Mouse (Mus musculus) myocyte (in vitro differentiated cells): ENCODE results near the gene Pin1rt1. TPM values are rescaled to one million over a fixed set of nuclear protein-coding genes. Genes with fewer than 3 reads are reported as not detected.

Experiments used
- H3K27me3 ChIP-seq: one replicate; pipeline ENCODE4 v1.6.1; 2011; ENCODE audit not compliant: control insufficient read depth, insufficient read depth, insufficient read length
- H3K36me3 ChIP-seq: one replicate; pipeline ENCODE4 v1.6.1; 2011; ENCODE audit not compliant: control insufficient read depth, insufficient read depth
- H3K4me2 ChIP-seq: one replicate; pipeline ENCODE4 v1.6.1; 2011; ENCODE audit warnings: low read depth, control low read depth
- H3K4me3 ChIP-seq: one replicate; pipeline ENCODE4 v1.5.1; 2011; ENCODE audit warnings: mild to moderate bottlenecking, control low read depth, moderate library complexity
- H3K79me2 ChIP-seq: one replicate; pipeline ENCODE4 v1.6.1; 2011; ENCODE audit not compliant: control insufficient read depth, insufficient read depth
- H3ac ChIP-seq: one replicate; pipeline ENCODE4 v1.6.1; 2011; ENCODE audit not compliant: control insufficient read depth, insufficient read length
- CEBPB ChIP-seq: IDR thresholded peaks from 2 replicates; pipeline ENCODE4 v1.6.1; 2011; ENCODE audit warnings: mild to moderate bottlenecking, moderate library complexity; ENCODE audit not compliant: poor library complexity, insufficient read depth, severe bottlenecking
- E2F4 ChIP-seq: IDR thresholded peaks from one replicate; pipeline ENCODE4 v1.6.1; 2011; ENCODE audit warnings: mild to moderate bottlenecking, control low read depth, moderate library complexity; ENCODE audit not compliant: insufficient read depth
- MAX ChIP-seq: IDR thresholded peaks from one replicate; pipeline ENCODE4 v1.6.1; 2011; ENCODE audit warnings: low read depth, mild to moderate bottlenecking, control low read depth
- MYOD1 ChIP-seq, 3 experiments: IDR thresholded peaks; one replicate each; pipeline ENCODE4 v1.6.1; 2011; ENCODE audit warnings: control low read depth in 2 of 3, low read depth in 2 of 3, mild to moderate bottlenecking in 2 of 3, moderate library complexity in 1 of 3; ENCODE audit not compliant: insufficient read length in 2 of 3, control insufficient read depth in 1 of 3
- MYOG ChIP-seq, 3 experiments: IDR thresholded peaks; one replicate each; pipeline ENCODE4 v1.6.1; 2011; ENCODE audit warnings: control low read depth in 2 of 3, low read depth in 2 of 3, mild to moderate bottlenecking in 2 of 3; ENCODE audit not compliant: insufficient read length in 2 of 3, control insufficient read depth in 1 of 3, insufficient read depth in 1 of 3
- POLR2A ChIP-seq: IDR thresholded peaks from one replicate; pipeline ENCODE4 v1.6.1; 2011; ENCODE audit warnings: low read depth, mild to moderate bottlenecking, control low read depth, moderate library complexity; ENCODE audit not compliant: insufficient read length
- POLR2AphosphoS2 ChIP-seq: IDR thresholded peaks from one replicate; pipeline ENCODE4 v1.6.1; 2011; ENCODE audit warnings: low read depth, control low read depth; ENCODE audit not compliant: insufficient read length
- REST ChIP-seq: IDR thresholded peaks from one replicate; pipeline ENCODE4 v1.6.1; 2011; ENCODE audit warnings: mild to moderate bottlenecking, control low read depth, moderate library complexity; ENCODE audit not compliant: insufficient read depth, insufficient read length
- SRF ChIP-seq: IDR thresholded peaks from one replicate; pipeline ENCODE4 v1.6.1; 2011; ENCODE audit warnings: low read depth; ENCODE audit not compliant: control insufficient read depth, insufficient read length
- TCF12 ChIP-seq: IDR thresholded peaks from one replicate; pipeline ENCODE4 v1.6.1; 2011; ENCODE audit warnings: mild to moderate bottlenecking, control low read depth; ENCODE audit not compliant: poor library complexity, insufficient read depth, severe bottlenecking
- TCF3 ChIP-seq: IDR thresholded peaks from one replicate; pipeline ENCODE4 v1.6.1; 2011; ENCODE audit warnings: low read depth, control low read depth; ENCODE audit not compliant: insufficient read length
- USF1 ChIP-seq: IDR thresholded peaks from one replicate; pipeline ENCODE4 v1.6.1; 2011; ENCODE audit warnings: low read depth, mild to moderate bottlenecking, control low read depth, moderate library complexity
- polyA plus RNA-seq: library from polyadenylated mRNA; unstranded; fragments of >200 nt; fragmentation: generic; extraction: Trizol; gene quantifications from one replicate; pipeline ENCODE4 v1.2.1, GENCODE M21; 2012; ENCODE audit warnings: missing spikeins

The Pin1rt1 gene
- polyA plus RNA-seq, 1 experiment = not detected

GRCm38 (mm10) chr2:104732562-104733256 is 16.5 kb upstream of the Pin1rt1 start:
- no peak overlapping the region for H3ac ChIP-seq
- TF ChIP-seq REST = no peak
- TF ChIP-seq MAX = no peak
- no peak for TF ChIP-seq SRF
- no peak for TF ChIP-seq CEBPB
- no peak for TF ChIP-seq TCF3
- no peak for TF ChIP-seq E2F4
- no peak for TF ChIP-seq USF1
- no peak for TF ChIP-seq MYOD1 (IDR thresholded peaks at IDR 0.05; ENCODE audit: control insufficient read depth in 1 of 3, insufficient read length in 2 of 3, low read depth in 2 of 3)
- TF ChIP-seq MYOG (IDR thresholded peaks at IDR 0.05; ENCODE audit: control insufficient read depth in 1 of 3, insufficient read depth in 1 of 3, insufficient read length in 2 of 3, low read depth in 2 of 3) = no peak

DNA sequence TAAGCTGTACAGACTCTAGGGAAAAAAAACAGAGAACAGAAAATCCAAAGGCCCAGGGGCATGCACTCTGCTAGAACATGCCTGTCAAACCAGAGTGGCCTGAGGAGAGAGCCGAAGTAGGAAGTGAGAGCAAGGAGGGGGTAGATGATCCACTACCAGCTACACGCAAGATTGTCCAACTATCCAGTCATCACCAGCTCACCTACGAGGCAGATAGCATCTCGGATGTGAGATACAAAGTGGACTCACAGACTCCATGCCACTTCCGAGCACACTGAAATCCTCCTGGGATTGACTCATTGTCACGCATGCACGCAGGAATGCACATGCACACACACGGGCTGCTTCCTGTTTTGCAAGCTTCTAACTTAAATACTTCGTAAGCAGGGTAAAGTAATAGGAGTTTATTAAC is 15.9 kb upstream of the Pin1rt1 start:
- TF ChIP-seq USF1 (no peak), MAX (no peak)
- no peak overlapping the region for H3K4me3 ChIP-seq
- H3K79me2 ChIP-seq = no peaks in the 10 kb centered on the region
- H3K36me3 ChIP-seq = no peaks in the 10 kb centered on the region
- H3ac ChIP-seq = no peak overlapping the region
- H3K4me2 ChIP-seq = peak overlapping the region; percentile 13
- no peaks in the 10 kb centered on the region for H3K27me3 ChIP-seq

More at GRCm38 (mm10) chr2:104732562-104733256, 16.5 kb upstream of the Pin1rt1 start:
- Histone ChIP-seq H3K27me3 (no peaks in the 10 kb centered on the region), H3K4me2 (peak overlapping the region; percentile 13), H3K4me3 (no peak overlapping the region), H3K79me2 (no peaks in the 10 kb centered on the region), H3K36me3 (no peaks in the 10 kb centered on the region)

- TF ChIP-seq REST (no peak), E2F4 (no peak), POLR2AphosphoS2 (no peak), MYOG (IDR thresholded peaks at IDR 0.05; ENCODE audit: control insufficient read depth in 1 of 3, insufficient read depth in 1 of 3, insufficient read length in 2 of 3, low read depth in 2 of 3) (no peak), MYOD1 (IDR thresholded peaks at IDR 0.05; ENCODE audit: control insufficient read depth in 1 of 3, insufficient read length in 2 of 3, low read depth in 2 of 3) (no peak), TCF12 (no peak), CEBPB (no peak), USF1 (no peak), POLR2A (no peak), TCF3 (no peak), MAX (no peak), SRF (no peak)
- H3K79me2 ChIP-seq = no peaks in the 10 kb centered on the region
- no peak overlapping the region for H3K4me2 ChIP-seq
These were observed 11.2 kb upstream of the Pin1rt1 start for GRCm38 (mm10) chr2:104727369-104727768.

DNA sequence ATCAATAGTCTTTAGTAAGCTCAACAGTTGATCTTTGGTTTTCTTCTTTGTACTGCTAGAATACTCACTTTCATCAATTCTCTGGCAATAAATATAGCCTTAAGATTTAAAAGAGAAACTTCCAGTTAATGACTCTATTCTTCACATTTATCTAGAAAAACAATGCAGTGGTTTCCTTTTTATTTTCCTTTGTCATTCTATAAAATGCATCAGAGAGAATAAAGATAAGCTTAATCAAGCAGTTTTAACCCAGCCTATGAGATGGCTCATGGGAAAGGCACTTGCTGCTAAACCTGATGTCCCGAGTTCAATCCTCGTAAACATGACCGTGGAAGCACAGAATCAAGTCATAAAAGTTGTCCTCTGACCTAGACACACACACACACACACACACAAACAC is 5.8 kb upstream of the Pin1rt1 start:
- Histone ChIP-seq H3K4me3 (no peak overlapping the region), H3ac (no peak overlapping the region), H3K36me3 (no peaks in the 10 kb centered on the region), H3K4me2 (no peak overlapping the region), H3K79me2 (no peaks in the 10 kb centered on the region), H3K27me3 (no peaks in the 10 kb centered on the region)
- TF ChIP-seq SRF = no peak
- TF ChIP-seq TCF3 = no peak
- no peak for TF ChIP-seq MYOD1 (IDR thresholded peaks at IDR 0.05; ENCODE audit: control insufficient read depth in 1 of 3, insufficient read length in 2 of 3, low read depth in 2 of 3)
- TF ChIP-seq TCF12 = no peak
- TF ChIP-seq MAX = no peak
- no peak for TF ChIP-seq MYOG (IDR thresholded peaks at IDR 0.05; ENCODE audit: control insufficient read depth in 1 of 3, insufficient read depth in 1 of 3, insufficient read length in 2 of 3, low read depth in 2 of 3)
- TF ChIP-seq REST = no peak
- no peak for TF ChIP-seq CEBPB
- no peak for TF ChIP-seq POLR2A
- no peak for TF ChIP-seq USF1
- no peak for TF ChIP-seq POLR2AphosphoS2
- no peak for TF ChIP-seq E2F4

More at GRCm38 (mm10) chr2:104727369-104727768, 11.2 kb upstream of the Pin1rt1 start:
- Histone ChIP-seq H3K4me3 (no peak overlapping the region), H3K27me3 (no peaks in the 10 kb centered on the region), H3ac (no peak overlapping the region), H3K36me3 (no peaks in the 10 kb centered on the region)

GRCm38 (mm10) chr2:104717827-104718226 is 1.6 kb upstream of the Pin1rt1 start:
- H3K36me3 ChIP-seq = no peaks in the 10 kb centered on the region
- TF ChIP-seq MYOG (IDR thresholded peaks at IDR 0.05; ENCODE audit: control insufficient read depth in 1 of 3, insufficient read depth in 1 of 3, insufficient read length in 2 of 3, low read depth in 2 of 3) = no peak
- TF ChIP-seq MAX = no peak
- no peak for TF ChIP-seq E2F4
- TF ChIP-seq REST = no peak
- TF ChIP-seq TCF3 = no peak
- TF ChIP-seq MYOD1 (IDR thresholded peaks at IDR 0.05; ENCODE audit: control insufficient read depth in 1 of 3, insufficient read length in 2 of 3, low read depth in 2 of 3) = no peak
- no peak for TF ChIP-seq POLR2A
- no peak for TF ChIP-seq POLR2AphosphoS2
- no peak for TF ChIP-seq CEBPB
- TF ChIP-seq SRF = no peak
- TF ChIP-seq USF1 = no peak
- no peak for TF ChIP-seq TCF12
- no peak overlapping the region for H3K4me2 ChIP-seq
- no peaks in the 10 kb centered on the region for H3K27me3 ChIP-seq
- H3K4me3 ChIP-seq = no peak overlapping the region
- H3ac ChIP-seq = no peak overlapping the region
- no peaks in the 10 kb centered on the region for H3K79me2 ChIP-seq
